Mouse (Mus musculus) kidney, embryonic 15.5 days (tissue): Measurements from ENCODE around the gene Tmem167b. TPM values are rescaled to one million over a fixed set of nuclear protein-coding genes. Genes with fewer than 3 reads are reported as not detected.
A peak's percentile ranks its signal among the peaks of the same experiment; 100 is the strongest.
"Not testable (repeated sequence)": the region's sequence is repeated elsewhere in the genome, so short reads cannot be mapped to it uniquely, and the experiment has no call there.

Experiments used
- ATAC-seq: fragments of 200-750 bp; cut with Nextera tagmentation; replicated peaks from 2 replicates; pipeline ENCODE4 v1.8.0; 2017; ENCODE audit warnings: moderate TSS enrichment; ENCODE audit not compliant: low FRiP score
- H3K27ac ChIP-seq: fragments of 300-500 bp; sonication (generic); 2 replicates; pipeline ENCODE4 v1.5.1; 2015; ENCODE audit warnings: mild to moderate bottlenecking, inconsistent platforms
- H3K27me3 ChIP-seq: fragments of 300-500 bp; sonication (generic); 2 replicates; pipeline ENCODE4 v1.6.1; 2015; ENCODE audit warnings: inconsistent platforms
- H3K36me3 ChIP-seq: fragments of 300-500 bp; sonication (generic); 2 replicates; pipeline ENCODE4 v1.6.1; 2015; ENCODE audit warnings: inconsistent platforms
- H3K4me1 ChIP-seq: fragments of 300-500 bp; sonication (generic); 2 replicates; pipeline ENCODE4 v1.6.1; 2015; ENCODE audit warnings: inconsistent platforms
- H3K4me2 ChIP-seq: fragments of 300-500 bp; sonication (generic); 2 replicates; pipeline ENCODE4 v1.6.1; 2015; ENCODE audit warnings: moderate library complexity, mild to moderate bottlenecking, inconsistent platforms
- H3K4me3 ChIP-seq: fragments of 300-500 bp; sonication (generic); replicated peaks from 2 replicates; pipeline ENCODE4 v1.5.1; 2015; ENCODE audit warnings: mild to moderate bottlenecking, inconsistent platforms
- H3K9ac ChIP-seq: fragments of 300-500 bp; sonication (generic); 2 replicates; pipeline ENCODE4 v1.6.1; 2015; ENCODE audit warnings: mild to moderate bottlenecking, inconsistent platforms
- H3K9me3 ChIP-seq: fragments of 300-500 bp; sonication (generic); replicated peaks from 2 replicates; pipeline ENCODE4 v1.6.1; 2016; ENCODE audit warnings: inconsistent platforms
- WGBS: fragments of 180-500 bp; shearing (Covaris S2); methylation state at CpG from one replicate; pipeline ENCODE4 v1.1.7; 2015; ENCODE audit warnings: mixed read lengths; 5-methylcytosine and 5-hydroxymethylcytosine counted together
- polyA plus RNA-seq: library from polyadenylated mRNA; unstranded; fragments of >200 nt; fragmentation: Nextera tagmentation; extraction: Ambion mirVana; gene quantifications from 2 replicates; pipeline ENCODE4 v1.2.1, GENCODE M21; 2015

The Tmem167b gene
- polyA plus RNA-seq, 1 experiment from 2014 or later, result 34.0 TPM

DNA sequence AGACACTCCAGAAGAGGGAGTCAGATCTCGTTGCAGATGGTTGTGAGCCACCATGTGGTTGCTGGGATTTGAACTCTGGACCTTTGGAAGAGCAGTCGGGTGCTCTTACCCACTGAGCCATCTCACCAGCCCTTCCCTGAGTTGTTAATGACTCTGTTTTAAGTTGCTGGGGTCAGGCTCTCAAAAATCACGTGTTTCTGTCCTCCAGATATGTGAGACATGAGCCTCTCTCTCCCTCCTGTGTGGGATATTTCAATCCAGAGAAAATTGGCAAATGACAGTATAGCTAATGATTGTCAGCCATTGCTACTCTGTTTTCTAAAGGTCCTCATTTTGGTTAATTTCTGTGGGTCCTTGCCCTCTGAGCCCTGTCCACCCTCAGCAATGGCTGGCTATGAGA is 7.4 kb upstream of the Tmem167b start:
- H3K27me3 ChIP-seq, H3K4me2 ChIP-seq, ATAC-seq, H3K9me3 ChIP-seq, H3K36me3 ChIP-seq, H3K9ac ChIP-seq, H3K27ac ChIP-seq, H3K4me3 ChIP-seq: not testable (repeated sequence)
- WGBS, result 44% methylated on average over 3 of the region's 3 CpGs
- peaks cover 14% of the 10 kb centered on the region for H3K4me1 ChIP-seq

DNA sequence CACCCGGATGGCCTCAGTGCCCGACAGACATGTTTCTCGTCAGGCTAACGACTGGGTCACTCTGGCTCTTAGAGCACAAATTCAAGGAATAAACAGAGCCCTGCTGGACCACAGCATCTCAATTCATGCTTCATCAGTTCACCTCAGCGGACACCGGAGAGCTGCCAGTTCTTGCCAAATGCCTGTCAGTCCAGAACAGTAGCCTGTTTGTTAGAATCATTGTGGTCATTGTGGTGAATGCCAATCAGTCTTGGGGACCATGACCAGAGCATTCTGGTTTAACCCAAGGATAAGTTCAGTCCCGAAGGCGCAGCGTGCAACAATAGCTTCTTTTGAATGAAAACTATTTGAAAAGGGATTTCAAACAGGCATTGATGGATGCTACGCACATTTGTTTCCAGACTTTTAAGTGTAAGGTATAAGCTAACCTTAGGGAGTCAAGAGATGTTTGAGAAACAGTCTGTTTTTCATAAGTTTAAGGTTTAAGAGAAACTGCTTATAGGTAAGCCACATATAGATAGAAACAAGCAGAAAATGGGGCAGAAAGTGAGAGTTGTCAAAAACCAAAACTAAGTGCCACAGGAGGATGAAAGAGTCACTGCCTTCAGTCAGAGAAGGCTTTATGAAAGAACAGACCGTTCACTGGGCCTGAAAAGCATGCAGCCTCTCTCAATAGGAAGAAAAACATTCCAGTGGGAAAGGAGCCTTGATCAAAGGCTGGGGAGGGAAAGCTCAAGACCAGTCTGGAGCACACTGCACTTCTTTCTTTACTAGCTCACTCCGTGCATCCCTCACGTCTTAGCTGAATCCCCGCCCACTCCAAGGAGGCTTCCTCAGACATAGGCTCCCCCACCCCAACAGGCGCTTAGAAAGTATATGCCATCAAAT is 6.0 kb upstream of the Tmem167b start:
- no peaks in the 10 kb centered on the region for H3K27me3 ChIP-seq
- H3K27ac ChIP-seq, result no peak overlapping the region
- H3K9me3 ChIP-seq, result no peaks in the 10 kb centered on the region
- H3K9ac ChIP-seq, result no peak overlapping the region
- H3K36me3 ChIP-seq, result no peaks in the 10 kb centered on the region
- H3K4me1 ChIP-seq, result peaks cover 15% of the 10 kb centered on the region
- no peak overlapping the region for H3K4me3 ChIP-seq
- H3K4me2 ChIP-seq, result no peak overlapping the region
- no peak for ATAC-seq
- WGBS, result 61% methylated on average over 15 of the region's 15 CpGs

DNA sequence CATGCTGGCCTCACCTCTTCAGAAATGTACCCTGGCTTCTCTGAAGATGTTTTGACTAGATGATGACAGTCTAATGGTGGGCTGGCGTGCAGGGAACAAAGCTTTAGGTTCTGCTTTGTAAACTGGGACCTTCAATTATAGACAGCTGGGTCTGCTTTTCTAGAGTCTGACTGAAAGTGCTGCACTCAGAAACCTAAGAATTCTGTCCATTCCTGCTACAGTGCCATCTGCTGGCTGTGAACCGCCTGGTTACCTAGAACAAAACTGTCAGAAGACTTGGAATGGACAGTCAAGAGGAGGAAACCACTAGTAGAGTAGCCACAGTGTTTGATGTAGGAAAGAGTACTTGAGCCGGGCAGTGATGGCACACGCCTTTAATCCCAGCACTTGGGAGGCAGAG is 1.0 kb upstream of the Tmem167b start:
- 7% methylated on average over 4 of the region's 4 CpGs for WGBS
- ATAC-seq, result no peak; the same call in 1 of the 2 replicates
- peak overlapping the region; percentile 49 for H3K9ac ChIP-seq

DNA sequence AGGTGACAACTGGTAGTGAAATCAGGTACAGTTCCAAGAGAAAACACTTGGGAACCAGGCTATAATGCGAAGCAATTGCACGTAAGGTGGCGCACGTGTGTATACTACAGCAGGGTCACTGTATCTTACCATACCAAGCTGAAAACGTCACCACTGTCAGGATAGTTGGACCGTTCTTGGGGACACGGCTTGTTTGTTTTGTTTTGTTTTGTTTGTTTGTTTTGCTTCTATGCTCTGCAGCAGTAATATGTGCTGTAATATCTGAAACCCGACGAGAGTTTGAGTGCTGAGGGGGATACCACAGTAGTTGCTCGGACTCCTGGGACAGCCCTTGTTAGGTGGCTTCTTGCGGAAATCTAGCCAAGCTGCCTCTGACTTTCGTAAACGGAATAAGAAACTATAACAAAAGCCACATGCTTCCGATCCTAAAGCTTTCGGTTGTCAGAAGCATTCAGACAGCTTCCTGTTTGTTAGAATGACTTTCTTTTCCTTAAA is 558 bp upstream of the Tmem167b start:
- peak; percentile 74 for ATAC-seq
- Histone ChIP-seq H3K27me3 (no peaks in the 10 kb centered on the region), H3K4me1 (peaks cover 19% of the 10 kb centered on the region), H3K36me3 (peaks cover 24% of the 10 kb centered on the region), H3K4me3 (peak overlapping the region; percentile 75), H3K4me2 (peak overlapping the region; percentile 88), H3K9ac (peak overlapping the region; percentile 49), H3K27ac (peak overlapping the region; percentile 91), H3K9me3 (no peaks in the 10 kb centered on the region)
- 8% methylated on average over 15 of the region's 15 CpGs for WGBS

More for the DNA sequence above, 1.0 kb upstream of the Tmem167b start:
- Histone ChIP-seq H3K27ac (peak overlapping the region; percentile 91), H3K4me3 (peak overlapping the region; percentile 75), H3K27me3 (no peaks in the 10 kb centered on the region), H3K4me2 (peak overlapping the region; percentile 88), H3K36me3 (peaks cover 19% of the 10 kb centered on the region), H3K4me1 (peaks cover 19% of the 10 kb centered on the region), H3K9me3 (no peaks in the 10 kb centered on the region)

DNA sequence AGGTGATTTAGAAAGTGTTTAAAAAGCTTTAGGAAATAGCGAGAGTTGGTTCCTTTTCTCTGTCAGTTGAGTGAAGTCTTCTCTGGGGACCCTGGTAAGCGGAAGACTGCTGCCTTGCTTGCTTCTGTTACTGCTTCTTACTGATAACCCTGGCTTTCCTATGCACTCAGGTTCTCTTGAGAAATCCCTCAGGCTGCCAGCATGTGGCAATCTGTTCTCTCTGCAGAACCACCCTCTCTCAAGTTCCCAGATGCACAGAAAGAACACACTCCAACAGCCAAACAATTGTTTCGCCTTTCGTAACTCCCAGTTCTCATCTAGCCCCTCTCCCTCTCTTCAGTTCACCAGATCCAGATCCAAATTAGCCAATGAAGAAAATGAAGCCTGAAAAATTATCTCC is 4.4 kb downstream of the Tmem167b start:
- 96% methylated on average over 4 of the region's 4 CpGs for WGBS
- Histone ChIP-seq H3K9me3 (no peaks in the 10 kb centered on the region), H3K27ac (no peak overlapping the region), H3K4me3 (no peak overlapping the region), H3K4me1 (peaks cover 16% of the 10 kb centered on the region), H3K36me3 (peaks cover 36% of the 10 kb centered on the region), H3K9ac (no peak overlapping the region), H3K27me3 (no peaks in the 10 kb centered on the region), H3K4me2 (no peak overlapping the region)
- no peak for ATAC-seq

DNA sequence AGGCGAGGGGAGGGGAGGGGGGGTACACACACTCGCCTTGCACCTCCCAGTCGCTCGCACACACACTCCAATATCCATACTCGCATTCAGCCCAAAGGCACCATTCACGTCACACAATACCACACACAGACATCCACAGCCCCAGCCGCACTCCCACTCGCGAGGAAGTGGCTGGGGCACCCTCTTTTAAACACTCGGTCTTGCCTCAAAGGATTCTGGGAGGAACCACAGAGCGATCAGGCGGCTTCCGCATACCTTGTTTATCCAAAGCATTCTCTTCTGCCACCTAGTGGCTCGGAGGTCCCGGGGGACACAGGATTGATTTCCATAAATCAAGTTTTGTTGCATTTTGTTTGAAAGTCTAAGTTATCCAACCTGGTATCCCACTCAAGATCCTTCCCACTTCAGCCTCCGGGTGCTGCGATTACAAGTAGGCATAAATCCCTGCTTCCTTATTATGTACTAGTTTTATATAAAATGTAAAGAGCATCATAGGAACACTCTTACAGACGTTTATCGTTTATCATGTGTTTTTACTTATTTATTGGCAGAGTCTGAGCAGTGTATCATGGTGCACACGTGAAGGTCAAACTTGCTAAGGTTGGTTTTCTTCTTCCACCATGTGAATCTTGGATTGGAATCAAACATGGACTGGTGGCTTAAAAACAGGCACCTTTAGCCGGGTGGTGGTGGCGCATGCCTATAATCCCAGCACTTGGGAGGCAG is 7.5 kb downstream of the Tmem167b start:
- Histone ChIP-seq H3K9ac (peak overlapping the region; percentile 98), H3K9me3 (no peaks in the 10 kb centered on the region), H3K27me3 (no peaks in the 10 kb centered on the region), H3K4me2 (peak overlapping the region; percentile 84), H3K4me3 (peak overlapping the region; percentile 90), H3K27ac (peak overlapping the region; percentile 87), H3K36me3 (peaks cover 30% of the 10 kb centered on the region), H3K4me1 (peaks cover 4% of the 10 kb centered on the region; the same call in 1 of the 2 replicates)
- ATAC-seq, result peak; percentile 96
- 16% methylated on average over 22 of the region's 22 CpGs for WGBS

DNA sequence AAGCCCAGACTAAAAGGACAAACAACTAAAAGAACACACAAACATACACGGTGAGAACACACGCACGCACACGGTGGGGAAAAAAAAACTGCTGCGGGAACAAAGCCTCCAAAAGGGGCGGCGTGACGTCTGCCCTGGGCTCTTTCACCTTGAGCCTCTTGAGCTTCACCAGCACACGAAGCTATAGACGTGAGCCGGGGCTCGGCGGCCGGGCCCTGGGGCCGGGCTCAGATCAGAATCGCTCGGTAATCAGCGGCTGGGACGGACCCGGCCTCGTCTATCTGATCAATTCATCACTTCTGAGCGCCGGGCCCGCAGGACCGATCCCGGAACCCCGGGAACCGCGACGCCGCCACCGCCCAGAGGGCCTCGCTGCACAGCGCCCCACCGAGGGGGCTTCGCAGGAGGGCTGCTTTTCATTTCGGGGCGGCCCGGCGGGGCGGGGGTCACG is 8.1 kb downstream of the Tmem167b start:
- Histone ChIP-seq H3K27me3 (no peaks in the 10 kb centered on the region), H3K27ac (peak overlapping the region; percentile 87), H3K4me1 (peaks cover 4% of the 10 kb centered on the region; the same call in 1 of the 2 replicates), H3K9me3 (no peaks in the 10 kb centered on the region), H3K4me2 (peak overlapping the region; percentile 84), H3K9ac (peak overlapping the region; percentile 98), H3K4me3 (peak overlapping the region; percentile 90), H3K36me3 (peaks cover 25% of the 10 kb centered on the region)
- WGBS, result under 1% methylated on average over 42 of the region's 42 CpGs
- ATAC-seq, result peak; percentile 76

DNA sequence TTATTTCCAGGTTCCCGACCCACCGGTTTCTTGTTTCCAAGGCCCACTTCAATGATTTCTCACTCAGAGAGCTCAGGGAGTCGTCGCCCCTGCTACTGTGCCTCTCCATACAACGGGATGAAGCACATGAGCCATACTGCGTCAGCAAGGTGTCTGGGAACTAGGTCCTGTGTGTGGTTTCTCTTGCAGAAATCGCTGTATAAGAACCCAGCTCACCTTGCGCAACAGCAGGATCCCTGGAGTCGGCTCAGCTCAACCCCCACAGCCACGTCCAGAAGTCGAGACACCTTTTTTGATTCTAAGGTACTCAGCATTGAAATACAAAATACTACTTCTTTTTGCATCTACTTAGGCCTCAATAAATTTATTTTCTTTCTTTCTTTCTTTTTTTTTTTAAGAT is 20.0 kb downstream of the Tmem167b start:
- no peak for ATAC-seq
- Histone ChIP-seq H3K27me3 (peaks cover 10% of the 10 kb centered on the region; the same call in 1 of the 2 replicates), H3K4me2 (no peak overlapping the region), H3K9ac (no peak overlapping the region), H3K9me3 (no peaks in the 10 kb centered on the region), H3K4me1 (0 out of 2 replicates have a peak, but pooled peaks cover 4% of the 10 kb centered on the region), H3K36me3 (no peaks in the 10 kb centered on the region), H3K27ac (no peak overlapping the region), H3K4me3 (no peak overlapping the region)
- 82% methylated on average over 11 of the region's 11 CpGs for WGBS

DNA sequence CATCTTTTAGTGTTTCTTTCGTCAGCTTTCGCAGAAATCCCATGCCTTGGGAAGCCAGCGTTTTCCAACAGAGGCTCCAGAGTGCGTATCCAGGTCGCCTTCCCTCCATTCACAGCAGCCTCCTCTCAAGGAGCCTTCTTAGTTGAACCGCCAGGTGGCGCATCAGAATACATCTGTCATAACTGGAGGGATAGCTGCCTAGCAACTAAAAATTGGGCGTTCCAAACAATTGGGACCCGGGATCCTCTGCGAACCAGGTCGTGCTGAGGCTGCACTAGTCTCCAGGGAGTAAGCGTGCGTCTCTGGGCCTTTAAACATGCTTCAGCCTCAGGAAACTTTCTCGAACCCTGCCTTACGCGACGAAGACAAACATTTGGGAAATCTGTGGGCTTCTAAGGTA is 25.0 kb downstream of the Tmem167b start:
- Histone ChIP-seq H3K4me1 (peaks cover 15% of the 10 kb centered on the region), H3K27me3 (peaks cover 39% of the 10 kb centered on the region), H3K9me3 (no peaks in the 10 kb centered on the region), H3K36me3 (no peaks in the 10 kb centered on the region), H3K9ac (no peak overlapping the region), H3K4me2 (peak overlapping the region; percentile 77), H3K4me3 (peak overlapping the region; percentile 28), H3K27ac (no peak overlapping the region)
- ATAC-seq, result peak; percentile 53
- 6% methylated on average over 17 of the region's 17 CpGs for WGBS

DNA sequence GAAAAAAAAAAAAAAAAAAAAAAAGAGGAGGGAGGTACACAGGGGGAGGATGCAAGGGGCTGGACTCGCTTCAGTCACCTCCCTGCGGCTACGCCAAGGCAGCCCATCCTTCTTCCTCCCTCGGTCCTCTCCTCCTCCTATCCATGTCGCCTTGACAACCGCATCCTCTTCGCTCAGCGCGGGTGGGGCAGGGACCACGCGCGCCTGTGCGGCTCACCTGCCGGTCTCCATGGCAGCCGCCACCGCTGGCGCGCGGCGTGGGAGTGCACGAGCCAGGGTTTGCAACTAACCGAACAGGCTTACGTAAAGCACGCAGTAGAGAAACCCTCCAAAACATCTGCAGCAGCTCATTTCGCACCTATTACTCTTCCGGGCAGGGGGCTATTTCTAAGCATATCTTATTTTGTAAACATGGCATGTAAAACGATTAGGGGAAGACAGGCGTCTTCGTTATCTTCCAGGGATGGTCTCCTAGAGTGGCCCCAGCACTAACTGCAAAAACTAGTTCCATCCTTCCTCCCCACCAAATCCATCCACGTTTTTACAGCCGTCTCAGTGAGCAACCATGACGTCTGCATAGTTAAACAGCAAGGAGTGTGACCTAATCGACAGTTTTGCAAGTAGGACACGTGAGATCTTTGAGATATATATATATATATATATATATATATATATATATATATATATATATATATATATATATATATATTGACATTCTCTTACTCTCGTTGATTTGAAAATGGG is 25.6 kb downstream of the Tmem167b start, which contains the start of gene 5330417C22Rik:
Gene 5330417C22Rik, minus strand, starts transcription at position 20 of the 744 bp plus-strand sequence.
- peak; percentile 70; the same call in 1 of the 2 replicates for ATAC-seq
- Histone ChIP-seq H3K9me3 (no peaks in the 10 kb centered on the region), H3K36me3 (no peaks in the 10 kb centered on the region), H3K27me3 (peaks cover 39% of the 10 kb centered on the region), H3K4me2 (peak within 1 kb of the TSS; percentile 77), H3K27ac (no peak within 1 kb of the TSS), H3K4me1 (peaks cover 15% of the 10 kb centered on the region), H3K4me3 (peak within 1 kb of the TSS; percentile 46), H3K9ac (no peak within 1 kb of the TSS)
- WGBS, result under 1% methylated on average over 34 of the region's 35 CpGs

DNA sequence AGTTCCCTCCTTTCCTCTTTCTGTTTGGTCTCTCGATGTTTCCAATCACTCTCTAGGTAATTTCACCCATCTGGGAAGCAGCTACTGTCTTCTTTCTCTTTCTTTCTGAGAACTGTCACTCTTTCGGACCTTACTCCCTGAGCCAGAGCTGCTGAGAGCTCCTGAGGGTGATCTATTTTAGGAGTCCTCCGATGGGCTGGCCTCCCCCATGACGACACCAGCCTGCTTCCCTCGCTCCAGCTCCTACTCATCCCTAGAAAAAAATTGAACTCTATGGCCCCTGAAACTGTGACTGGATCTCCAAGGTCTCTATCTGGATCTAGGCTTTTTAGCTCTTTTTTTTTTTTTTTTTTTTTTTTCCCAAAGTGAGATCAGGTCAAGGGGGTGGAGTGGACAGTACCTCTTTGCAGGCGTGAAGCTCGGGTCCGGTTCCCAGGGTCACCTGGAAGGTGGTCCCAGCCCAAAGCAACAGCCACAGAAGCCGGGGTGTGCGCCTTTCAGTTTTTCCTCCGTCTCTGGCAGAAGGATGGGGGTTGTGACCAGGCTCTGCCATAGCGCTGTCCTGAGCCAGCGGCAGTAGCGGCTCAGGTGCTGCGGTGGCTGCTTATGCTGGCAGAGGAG is 26.3 kb downstream of the Tmem167b start:
- 12% methylated on average over 14 of the region's 15 CpGs for WGBS
- Histone ChIP-seq H3K4me3 (peak overlapping the region; percentile 46), H3K4me2 (peak overlapping the region; percentile 77), H3K27me3 (peaks cover 39% of the 10 kb centered on the region), H3K9ac (no peak overlapping the region), H3K4me1 (peaks cover 15% of the 10 kb centered on the region), H3K27ac (no peak overlapping the region), H3K36me3 (no peaks in the 10 kb centered on the region), H3K9me3 (no peaks in the 10 kb centered on the region)
- no peak; the same call in 1 of the 2 replicates for ATAC-seq
